Mouse (Mus musculus): ENCODE data around the gene Map3k9.

Gene Map3k9

DNA sequence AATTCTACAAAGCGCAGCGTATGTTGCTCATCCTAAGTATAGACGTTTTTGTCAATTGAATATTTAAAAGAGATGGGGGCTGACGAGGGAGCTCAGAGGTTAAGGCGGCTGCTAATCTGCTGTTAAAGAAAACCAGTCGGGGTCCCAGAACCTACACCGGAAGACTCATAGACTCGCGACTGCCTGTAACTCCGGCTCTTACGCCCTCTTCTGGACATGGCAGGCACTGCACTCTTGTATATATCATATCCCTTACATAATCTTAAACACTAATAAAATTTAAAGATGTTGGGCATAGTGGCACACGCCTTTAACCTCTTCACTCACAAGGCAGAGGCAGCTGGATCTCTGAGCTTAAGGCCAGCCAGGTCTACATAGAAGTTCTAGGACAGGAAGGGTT is 6.3 kb upstream of the Map3k9 start:
- peak; percentile 75 for DNase-seq (ENCODE audit: low read depth, low spot score)

DNA sequence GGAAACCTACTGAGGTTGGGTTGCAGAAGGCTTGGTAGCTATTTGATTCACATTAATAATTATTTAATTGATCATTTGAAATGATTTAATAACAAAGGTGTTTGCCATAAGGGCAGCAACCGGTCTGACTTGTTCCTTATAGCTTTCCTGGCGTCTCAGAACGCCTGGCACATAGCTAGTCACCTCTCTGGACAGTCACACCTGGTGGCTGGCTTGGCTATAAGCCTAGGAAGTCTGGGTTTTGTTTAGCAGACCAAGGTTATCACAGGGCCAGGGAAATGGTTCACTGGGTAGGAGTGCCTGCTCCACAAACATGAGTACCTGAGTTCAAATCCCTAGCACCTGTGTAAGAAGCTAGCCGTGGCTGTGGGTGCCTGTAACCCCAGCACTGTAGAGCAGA is 2.3 kb upstream of the Map3k9 start:
- DNase-seq (ENCODE audit: low read depth, low spot score) = no peak

DNA sequence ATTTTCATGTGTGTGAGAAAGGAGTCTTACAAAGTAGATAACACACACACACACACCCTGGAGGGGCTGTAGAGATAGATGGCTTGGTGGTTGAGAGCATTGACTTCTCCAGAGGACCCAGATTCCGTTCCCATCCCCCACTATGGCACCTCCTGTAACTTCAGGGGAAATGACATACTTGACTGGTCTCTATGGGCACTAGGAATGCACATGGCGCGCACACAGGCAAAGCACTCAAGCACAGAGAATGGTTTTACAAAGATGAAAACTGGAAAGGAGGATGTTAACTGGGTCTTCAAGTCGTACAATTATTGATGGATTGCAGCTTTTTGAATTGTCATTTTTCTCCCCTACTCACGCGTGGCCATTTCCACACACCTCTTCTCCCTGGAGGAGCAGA is 1.6 kb upstream of the Map3k9 start:
- DNase-seq (ENCODE audit: low read depth, low spot score) = no peak

DNA sequence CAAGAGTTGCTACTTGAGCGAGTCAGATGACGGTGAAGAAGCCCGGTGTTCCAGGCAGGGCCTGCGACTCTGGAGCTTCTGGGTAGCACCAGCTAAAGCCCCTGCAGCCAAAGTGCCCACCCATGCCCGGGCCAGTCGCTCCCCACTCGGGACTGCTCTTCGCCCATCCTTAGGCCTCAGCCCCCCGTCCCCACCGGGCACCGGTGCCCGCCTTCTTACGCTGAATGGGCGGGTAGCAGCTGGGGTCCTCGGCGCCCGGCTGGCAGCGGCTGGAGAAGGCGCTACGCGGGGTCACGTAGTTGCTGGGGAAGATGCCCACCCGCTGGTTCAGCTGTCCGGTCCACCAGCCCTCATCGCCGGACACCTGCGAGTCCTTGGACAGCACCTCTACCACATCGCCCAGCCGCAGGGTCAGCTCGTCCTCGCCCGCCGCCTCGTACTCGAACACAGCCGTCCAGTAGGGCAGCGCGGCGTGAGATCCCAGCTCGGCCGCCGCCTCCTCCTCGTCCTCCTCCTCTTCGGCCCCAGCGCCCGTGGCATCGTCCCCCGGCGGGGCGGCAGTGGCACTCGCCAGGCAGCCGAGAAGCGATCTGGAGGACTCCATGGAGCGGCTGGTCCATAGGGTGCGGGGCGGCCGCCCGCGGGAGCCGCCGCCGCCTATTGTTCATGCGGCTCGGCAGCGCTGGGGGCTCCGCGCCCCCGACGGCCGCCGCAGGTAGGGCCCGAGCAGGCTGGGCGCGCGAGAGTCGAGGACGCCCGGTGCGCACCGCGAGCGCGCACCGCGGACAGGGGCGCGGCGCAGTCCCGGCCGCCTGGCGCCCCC is 493 bp downstream of the Map3k9 start:
- no peak for DNase-seq (ENCODE audit: low read depth, low spot score)

DNA sequence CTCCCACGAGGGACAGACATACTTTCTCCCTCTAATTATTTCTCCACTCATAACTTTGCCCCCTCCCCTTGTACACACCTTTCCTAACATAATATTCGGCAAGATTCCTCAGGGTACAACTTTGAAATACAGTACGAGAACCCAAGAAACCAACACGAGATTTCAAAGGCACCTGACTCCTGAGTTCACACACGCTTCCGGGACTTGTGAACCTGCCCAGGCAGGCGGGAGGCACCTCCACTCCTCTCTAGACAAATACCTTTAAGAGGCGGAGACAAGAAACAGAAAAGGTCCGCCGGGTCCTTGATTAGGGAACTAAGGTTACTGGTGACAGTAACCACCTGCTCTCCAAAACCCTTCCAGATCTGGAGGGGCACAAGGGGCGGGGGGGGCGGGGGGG is 1.1 kb downstream of the Map3k9 start:
- peak; percentile 76 for DNase-seq (ENCODE audit: low read depth, low spot score)

DNA sequence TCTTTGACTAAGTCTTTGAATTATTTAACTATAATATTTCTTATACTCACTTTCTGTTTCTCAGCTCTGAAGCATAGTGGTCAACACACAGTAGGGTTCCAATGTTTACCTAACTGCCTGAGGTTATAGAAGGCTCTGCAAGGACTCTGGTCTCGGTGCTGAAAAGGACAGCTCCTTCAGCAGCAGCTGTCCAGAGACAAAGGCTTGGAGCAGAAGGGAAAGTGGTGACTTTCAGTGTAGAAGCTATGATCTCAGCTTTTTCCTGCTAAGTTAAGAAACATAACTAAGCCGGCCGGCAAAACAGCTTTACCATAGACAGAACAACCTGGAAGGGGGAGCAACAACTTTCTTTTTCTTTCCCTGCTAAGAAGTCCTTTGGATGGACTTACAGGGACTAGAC is 4.8 kb downstream of the Map3k9 start:
- DNase-seq (ENCODE audit: low read depth, low spot score) = peak; percentile 30

DNA sequence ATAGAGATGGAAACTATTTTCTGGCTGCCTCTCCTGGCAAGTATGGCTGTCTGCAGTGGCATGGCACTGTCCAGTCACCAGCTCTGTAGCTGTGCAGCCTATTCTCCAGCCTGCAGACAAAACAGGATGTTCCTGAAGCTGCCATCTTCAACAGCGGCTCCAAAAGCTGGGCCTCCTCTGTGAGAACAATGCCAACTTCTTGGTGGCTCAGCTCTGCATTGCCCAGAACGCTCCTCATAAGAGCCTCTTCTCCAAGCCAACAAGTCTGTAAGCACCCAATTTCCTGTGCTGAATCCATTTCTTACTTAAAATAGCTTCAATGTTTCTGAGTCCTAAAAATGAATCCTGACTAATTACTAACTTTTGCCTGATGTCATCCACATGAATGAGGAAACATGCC is 5.3 kb downstream of the Map3k9 start:
- DNase-seq (ENCODE audit: low read depth, low spot score) = no peak

DNA sequence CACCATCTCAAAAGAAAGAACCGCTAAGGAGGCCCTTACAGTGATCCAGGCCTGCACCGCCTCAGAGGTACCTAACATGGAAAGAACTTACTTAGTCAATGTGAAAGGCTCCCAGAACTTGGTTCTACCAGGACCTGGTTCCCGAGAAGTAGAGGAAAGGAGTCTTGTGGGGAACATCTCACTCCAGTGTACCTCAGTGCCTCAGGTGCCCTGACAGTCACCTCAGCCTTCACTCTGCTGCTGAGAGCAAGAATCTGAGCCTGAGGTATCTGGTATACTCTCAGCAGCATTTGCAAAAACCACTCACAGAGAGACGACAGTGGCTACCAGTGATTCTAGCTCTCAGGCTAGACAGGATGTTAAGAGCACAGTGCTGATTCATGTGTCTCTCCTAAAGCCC is 6.8 kb downstream of the Map3k9 start:
- no peak for DNase-seq (ENCODE audit: low read depth, low spot score)

DNA sequence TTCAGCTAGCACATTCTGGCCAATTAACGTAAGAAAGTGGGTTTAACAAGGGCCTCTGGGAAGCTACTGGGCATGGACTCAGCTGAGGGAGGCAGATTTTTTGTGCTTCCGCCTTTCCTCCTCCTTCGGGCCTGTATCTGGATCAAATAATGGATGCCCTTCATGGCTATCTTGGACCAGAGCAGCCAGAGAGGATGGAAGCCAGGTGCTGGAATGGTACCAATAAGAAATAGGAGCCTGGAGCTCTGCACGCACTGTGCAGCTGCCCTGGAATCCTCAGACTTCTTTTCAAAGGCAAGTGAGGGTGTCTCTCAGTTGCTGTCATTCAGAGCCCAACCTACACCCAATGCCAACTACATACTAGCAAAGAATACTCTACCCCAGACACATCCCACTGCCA is 11.5 kb downstream of the Map3k9 start:
- DNase-seq (ENCODE audit: low read depth, low spot score) = no peak

DNA sequence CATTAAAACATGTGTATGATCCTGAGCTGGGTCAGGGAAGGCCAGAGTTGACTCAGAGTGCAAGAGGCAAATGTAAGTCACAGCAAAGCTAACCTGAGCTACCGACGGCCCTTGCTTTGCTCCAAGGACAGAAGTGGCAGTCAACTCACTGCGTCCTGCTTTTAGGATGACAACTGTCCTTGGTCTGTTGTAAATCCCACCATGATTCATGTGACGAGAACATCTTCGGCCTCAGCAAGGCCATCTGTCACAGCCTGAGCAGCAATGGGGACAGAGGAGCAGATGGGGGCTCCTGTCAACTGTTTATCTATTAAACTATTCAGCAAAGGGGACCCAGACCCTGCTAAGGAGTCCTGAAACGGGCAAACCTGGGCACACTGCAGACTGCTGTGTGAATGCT is 15.6 kb downstream of the Map3k9 start:
- no peak for DNase-seq (ENCODE audit: low read depth, low spot score)

DNA sequence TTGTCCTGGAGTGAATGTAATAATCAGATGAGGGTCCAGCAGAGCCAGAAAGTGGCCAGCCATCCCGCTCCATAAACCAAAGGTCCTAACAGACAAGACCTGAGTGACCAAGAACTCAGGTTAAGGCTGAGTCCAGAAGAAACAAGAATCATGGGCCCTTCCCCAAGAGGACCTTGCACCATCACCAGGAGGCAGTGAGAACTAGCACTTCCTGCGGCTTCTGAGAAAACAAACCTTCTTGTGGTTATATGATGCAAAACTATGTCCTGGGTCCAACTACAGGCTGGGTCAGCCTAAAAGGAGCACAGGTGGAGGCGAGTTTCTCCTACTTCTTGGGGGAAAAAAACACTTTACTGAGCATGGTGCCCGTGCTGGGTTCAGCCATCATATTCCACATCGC is 16.6 kb downstream of the Map3k9 start:
- no peak for DNase-seq (ENCODE audit: low read depth, low spot score)

DNA sequence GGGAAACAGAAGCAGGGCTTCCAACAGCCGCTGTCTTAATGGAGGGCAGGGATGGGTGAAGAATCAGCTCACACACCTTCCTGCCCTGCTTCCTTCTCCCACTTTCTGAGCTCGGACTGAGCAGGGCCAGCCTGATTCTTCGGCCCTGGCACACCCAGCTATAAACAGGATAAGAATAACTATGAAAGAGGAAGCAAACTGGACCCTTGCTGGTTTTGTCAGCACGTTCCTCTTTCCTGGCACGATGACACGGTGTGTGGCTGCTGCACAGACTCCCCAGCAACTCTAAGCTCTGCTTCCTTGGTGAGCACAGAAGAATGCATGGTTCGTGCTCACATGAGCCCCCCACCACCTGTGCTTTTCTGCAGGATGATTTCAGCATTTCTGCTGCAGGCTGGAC is 26.3 kb downstream of the Map3k9 start:
- no peak for DNase-seq (ENCODE audit: low read depth, low spot score)

DNA sequence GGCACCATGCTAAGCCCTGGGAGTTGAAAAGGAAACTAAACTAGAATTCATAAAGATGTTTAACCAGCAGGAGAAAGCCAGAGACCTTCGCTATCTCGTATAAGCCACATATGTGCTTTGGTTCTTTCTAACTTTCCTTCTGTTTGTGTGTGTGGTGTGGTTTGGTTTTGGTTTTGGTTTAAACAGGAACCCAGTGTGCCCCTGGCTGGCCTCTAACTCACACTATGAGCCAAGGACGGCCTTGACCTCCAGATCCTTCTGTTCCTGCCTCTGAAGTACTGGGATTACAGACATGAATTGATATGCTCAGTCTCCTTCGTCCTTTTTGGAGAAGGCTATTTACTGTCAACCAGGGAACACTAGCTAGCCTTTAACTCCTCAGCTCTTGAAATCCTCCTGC is 29.9 kb downstream of the Map3k9 start:
- DNase-seq (ENCODE audit: low read depth, low spot score) = no peak

DNA sequence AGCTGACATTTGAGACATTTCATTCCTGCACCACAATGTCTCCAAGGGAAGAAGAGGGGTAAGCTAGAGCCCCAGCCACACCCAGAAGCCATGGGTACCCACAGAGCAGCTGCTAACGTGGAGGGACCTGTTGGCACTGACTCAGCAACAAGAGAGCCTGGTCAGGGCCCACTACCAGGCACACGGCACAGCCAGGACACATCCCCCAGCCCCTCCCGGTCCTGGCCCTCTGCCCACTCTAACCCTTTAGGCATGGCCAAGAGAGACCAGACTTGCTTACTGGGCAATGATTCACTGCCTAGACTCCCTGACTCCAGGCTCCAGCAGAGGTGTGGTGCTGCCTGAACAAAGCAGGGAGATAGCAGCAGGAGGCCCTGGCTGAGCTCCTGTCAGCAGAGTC is 32.1 kb downstream of the Map3k9 start:
- no peak for DNase-seq (ENCODE audit: low read depth, low spot score)

DNA sequence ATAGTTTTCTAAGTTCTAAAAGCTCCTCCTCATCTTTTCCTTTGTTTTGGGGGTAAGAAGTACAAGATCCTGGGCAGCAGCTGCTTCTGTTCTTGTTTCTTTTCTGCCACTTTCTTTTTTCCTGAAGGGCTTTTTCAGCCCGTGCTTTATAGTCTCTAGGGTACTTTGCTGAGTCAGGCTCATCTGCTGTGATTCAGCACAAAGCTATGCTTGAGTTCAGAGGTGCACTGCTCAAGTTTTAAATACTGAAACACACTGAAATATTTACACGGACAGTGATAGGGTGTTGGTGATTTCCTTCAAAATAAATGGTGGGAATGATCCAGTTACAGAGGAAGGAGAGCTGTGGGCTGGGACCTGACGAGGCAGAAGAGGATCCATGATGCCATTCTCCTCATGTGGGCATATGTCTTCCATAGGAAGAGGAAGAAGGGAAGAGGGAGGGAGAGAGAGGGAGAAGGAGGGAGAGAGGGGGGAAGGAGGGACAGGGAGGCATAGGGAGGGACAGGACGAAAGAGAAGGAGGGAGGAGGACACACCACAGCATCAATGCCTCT is 32.9 kb downstream of the Map3k9 start:
- no peak for DNase-seq (ENCODE audit: low read depth, low spot score)

DNA sequence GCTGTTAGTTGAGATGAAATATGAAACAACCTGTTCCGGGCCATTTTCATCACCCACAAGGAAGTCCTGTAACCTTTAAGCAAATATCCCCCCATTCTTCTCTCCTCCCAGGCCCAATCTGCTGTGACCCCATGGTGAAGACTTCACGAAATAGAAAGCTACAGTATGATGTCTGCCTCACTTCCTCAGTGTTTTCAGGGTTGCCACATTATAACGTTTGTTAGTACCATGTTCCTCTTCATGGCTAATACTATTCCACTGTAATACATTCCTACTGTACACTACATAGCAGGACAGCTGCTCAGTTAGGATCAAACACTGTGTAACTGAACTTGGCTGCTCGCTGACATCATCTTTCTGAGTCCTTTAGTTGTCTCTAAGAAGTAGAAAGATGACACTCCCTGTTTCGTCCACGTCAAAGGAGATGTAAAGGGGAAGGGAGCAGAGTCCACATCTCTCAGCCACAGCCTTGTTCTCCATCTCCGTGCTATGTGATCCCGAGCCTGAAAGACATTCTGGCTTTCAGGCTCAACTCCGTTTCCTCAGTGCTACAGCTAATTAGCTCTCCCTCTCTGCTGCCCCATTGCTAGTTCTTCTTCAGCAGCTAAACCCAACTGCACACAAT is 34.5 kb downstream of the Map3k9 start:
- no peak for DNase-seq (ENCODE audit: low read depth, low spot score)

DNA sequence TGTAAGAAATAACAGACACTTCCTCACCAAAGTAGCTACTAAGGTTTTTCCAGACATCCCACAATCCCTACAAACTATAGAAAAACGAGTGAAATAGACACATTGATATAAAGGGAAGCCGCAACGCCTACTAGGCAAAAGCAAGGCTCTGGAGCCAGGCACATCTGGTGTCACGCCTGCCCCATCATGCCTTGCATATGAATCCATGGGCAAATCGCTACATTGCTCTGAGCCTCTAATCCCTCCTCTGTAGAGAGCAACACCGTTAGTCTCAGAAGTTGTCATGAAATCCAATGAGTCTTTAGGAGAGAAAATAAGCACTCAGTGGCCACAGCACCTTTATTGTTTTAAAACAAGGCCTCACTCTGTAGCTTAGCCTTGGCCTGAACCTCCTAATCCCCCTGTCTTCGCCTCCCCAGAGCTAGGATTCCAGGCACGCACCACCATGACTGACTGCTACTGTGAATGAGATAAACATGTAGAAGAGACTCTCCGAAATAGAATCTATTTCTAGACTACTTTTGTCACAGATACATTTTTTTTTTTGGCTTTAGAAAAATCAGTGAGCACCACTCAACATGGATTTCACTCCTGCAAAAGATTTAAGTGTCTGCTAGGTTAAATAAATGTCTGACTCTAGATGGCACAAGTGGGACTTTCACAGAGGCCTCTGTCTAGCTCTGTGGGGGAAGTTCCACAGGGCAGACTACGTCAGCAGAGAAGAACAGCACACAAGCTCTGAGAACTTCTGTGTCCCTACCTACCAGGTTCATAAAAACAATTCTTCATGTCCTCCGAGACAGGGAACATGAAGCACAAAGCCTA is 45.5 kb downstream of the Map3k9 start:
- no peak for DNase-seq (ENCODE audit: low read depth, low spot score)

DNA sequence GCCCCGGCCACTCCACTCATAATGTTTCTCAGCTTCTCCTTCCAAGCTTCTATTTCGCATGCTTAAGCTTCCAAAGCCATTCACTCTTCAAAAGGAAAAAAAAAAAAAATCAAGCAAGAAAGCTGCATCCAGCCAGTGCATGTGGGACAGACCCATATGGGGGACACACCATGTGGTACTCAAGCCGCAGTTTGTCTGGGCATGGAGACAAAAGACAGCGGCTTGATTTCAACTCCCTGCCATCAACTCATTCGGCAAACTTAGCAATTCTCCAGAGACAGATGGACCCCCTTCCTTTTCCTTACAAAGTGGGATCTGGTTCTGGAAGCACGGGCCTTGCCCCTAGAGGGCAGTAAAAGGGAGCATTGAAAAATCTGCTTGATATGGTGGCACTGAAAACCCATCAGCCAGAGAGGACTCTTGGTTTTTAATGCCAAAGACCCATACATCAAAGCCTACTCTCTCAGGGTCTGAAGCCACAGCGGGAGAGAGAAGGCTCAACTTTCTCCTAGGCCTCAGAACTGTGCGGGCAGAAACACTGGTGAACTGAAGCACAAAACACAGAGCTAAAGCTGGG is 54.6 kb downstream of the Map3k9 start:
- DNase-seq (ENCODE audit: low read depth, low spot score) = peak; percentile 17

DNA sequence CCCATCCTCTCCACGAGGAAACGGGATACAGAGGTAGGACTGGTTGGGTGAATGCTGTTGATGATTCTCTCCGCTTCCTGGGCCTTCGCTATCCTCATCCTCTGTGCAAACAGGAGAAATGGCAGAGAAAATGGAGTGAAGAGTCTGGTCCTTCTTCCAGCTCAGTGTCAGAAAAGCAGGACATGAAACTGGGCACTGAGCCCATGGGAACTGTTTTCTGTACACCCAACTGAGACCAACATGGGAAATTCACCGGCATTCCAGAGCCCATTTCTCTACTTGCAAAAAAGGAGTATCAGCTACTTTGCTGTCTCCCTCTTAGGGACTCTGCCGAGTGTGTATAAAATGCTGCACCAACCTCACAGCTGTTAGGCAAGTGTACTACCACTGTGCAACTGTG is 56.2 kb downstream of the Map3k9 start:
- DNase-seq (ENCODE audit: low read depth, low spot score) = no peak

DNA sequence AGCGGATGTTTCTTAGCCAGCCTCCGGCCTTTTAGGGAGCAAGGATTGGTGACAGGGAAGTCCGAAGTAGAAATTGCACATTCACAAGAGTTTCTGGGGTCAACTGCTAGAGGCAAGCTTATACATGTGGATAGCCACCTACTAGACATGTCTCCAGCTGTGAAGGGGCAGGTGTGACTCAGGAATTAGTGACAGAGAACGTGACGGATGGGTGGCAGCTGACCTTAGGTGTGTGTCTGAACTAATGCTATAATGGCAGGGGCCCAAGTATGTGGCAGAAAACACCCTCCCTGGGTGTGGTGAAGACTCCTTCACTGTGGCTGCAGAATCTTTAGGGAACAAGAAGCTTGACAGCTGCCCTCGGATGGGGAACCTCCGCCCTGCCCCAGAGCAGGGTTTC is 57.6 kb downstream of the Map3k9 start:
- DNase-seq (ENCODE audit: low read depth, low spot score) = no peak

DNA sequence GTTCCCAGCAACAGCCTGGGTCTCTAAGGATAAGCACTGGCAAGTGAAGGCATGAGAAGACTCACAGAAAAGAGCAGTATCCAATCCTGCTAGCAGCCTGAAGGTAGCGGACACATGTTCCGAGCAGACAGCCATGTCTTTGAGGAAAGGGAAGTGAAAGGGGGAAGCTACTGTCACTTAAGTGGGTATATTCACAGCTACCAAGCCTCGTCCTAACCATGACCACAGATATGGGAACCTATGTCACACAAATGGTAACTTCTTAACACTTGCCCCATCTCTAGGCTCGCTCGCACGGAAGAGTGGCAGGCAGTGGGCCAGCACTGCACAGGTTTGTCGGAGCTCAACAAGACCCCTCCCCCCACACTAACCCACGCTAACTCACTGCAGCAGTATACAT is 61.3 kb downstream of the Map3k9 start:
- no peak for DNase-seq (ENCODE audit: low read depth, low spot score)

DNA sequence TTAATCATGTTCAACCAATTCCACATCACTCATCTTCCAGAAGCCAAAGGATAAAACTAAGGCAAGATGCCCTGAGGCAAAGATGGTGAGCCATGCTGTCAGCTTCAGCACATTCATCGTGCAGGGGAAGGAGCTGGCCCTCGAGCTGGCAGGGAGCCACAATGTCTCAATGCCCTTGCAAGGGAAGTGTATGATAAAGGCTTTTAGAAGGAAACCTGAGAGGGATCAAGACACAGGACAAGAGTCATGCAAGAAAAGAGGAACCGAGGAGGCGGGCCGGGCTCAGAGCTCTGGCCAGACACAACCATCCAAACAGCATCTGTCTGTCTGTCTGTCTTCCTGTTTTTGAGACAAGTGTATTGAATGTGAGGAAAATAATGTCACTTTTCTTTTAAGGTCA is 61.8 kb downstream of the Map3k9 start:
- DNase-seq (ENCODE audit: low read depth, low spot score) = no peak

Data from ES-CJ7 (cell line).